Mouse (Mus musculus): ENCODE data around the gene Olfr700.

GRCm38 (mm10) chr7:106788330-106788729, 20.3 kb downstream of the Olfr700 start:
- no peak for TF ChIP-seq CTCF (IDR thresholded peaks at IDR 0.05; ENCODE audit: borderline replicate concordance, insufficient read depth, low read depth, low read length)
- TF ChIP-seq POLR2A (IDR thresholded peaks at IDR 0.05; ENCODE audit: borderline replicate concordance, insufficient read depth, low read length): no peak

Data from cerebellum, adult 2 months (tissue).